Mouse (Mus musculus) forelimb bud, embryonic 11.5 days (tissue): ENCODE measurements around the gene Megf11.
"Not testable (repeated sequence)": the region's sequence is repeated elsewhere in the genome, so short reads cannot be mapped to it uniquely, and the experiment has no call there.

ENCODE experiments used
- DNase-seq: peaks from one replicate; pipeline ENCODE4 v3.0.0-alpha.2; 2012; ENCODE audit warnings: low read depth, low spot score

The Megf11 gene

GRCm38 (mm10) chr9:64466090-64466489 is 80.7 kb downstream of the Megf11 start:
- DNase-seq = no peak

DNA sequence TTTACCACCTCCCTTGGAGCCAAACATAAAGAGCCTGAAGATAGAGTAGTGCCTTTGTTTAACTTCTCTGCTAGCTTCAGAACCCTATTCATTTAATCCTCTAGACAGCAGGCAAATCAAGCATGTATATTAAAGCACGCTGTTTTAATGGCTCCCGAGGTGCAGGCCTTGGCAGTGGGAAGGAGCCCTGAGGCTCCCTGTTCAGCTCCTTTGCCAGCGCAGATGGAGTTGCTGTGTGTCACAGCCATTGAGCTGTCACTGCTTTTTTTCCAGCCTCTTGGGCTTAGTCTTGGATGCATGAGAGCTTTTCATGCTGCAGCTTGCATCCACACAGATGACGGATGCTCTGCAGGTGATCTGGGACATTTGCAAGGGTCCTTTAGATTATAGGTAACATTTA is 81.1 kb downstream of the Megf11 start:
- DNase-seq = no peak

GRCm38 (mm10) chr9:64470806-64471205 is 85.4 kb downstream of the Megf11 start:
- DNase-seq = no peak

DNA sequence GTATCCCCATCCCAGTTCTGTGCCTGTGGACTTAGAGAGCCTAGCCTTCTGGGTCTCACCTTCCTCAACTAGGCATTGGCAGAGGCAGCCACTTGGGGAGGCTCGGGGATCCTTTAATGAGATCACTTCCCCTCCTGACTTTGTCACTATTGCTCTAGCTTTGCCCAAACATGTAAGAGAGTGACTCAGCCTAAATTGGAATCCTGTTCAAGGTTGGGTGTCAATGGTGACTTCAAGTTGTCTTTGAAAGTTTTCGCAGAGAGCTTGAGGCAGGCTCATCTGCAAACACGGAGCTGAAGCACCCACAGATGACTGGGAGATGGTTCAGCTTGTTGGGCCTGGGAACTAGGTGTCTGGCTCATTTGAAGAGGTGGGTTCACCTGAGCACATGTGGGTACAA is 85.9 kb downstream of the Megf11 start:
- DNase-seq = no peak

DNA sequence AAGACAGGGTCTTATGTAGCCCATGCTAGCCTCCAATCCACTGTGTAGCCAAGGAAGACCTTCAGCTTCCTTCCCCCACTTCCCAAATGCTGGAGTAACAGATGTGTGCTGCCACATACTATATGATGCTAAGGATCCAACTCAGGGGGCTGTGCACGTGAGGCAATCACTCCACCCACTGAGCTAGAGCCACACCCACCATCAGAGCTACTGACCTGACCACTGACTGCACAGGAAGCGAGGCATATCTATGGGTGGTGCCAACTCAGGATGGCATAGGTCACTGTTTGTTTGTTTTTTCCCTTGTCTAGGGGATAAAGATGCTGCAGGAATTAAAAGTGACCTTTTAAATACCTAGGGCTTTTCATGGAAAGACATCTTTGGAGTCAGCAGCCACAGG is 86.7 kb downstream of the Megf11 start:
- no peak for DNase-seq

- no peak for DNase-seq
Measured at GRCm38 (mm10) chr9:64472743-64473142, 87.3 kb downstream of the Megf11 start.

DNA sequence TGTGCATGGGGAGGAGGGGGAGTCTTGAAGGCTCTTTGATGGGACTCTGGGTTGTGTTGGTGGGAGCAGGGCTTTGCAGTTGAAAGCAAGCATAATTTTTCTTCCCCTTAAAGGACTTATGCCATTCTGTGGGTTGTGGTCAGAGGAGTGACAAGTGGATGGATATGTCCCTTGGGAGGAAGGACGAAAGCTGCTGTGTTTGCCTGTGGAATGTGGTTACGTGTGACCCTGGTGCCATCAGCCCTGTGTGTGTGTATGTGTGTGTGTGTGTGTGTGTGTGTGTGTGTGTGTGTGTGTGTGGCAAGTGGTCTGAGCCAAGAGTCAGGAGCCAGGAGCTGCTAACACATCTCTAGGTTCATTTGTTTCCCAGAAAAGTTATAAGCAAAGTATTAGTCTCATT is 87.7 kb downstream of the Megf11 start:
- DNase-seq = peak; percentile 67

GRCm38 (mm10) chr9:64473695-64474094 is 88.3 kb downstream of the Megf11 start:
- DNase-seq = no peak

- DNase-seq = no peak
Measured at GRCm38 (mm10) chr9:64474142-64474541, 88.7 kb downstream of the Megf11 start.

- DNase-seq = no peak
Measured at GRCm38 (mm10) chr9:64475942-64476341, 90.5 kb downstream of the Megf11 start.

DNA sequence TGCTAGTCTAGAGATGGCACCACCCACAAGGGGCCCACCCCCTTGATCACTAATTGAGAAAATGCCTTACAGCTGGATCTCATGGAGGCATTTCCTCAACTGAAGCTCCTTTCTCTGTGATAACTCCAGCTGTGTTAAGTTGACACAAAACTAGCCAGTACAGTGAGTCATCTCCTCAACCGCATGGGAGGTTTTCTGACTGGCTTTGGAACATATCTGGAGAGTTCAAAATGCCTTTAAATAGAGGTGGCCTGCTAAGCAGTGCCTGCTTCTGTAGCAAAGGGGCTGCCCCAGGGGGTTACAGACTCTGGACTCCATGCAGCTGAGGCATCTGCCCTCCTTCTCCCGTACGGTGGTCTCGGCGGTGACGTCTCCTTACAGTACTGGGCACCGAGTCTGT is 92.0 kb downstream of the Megf11 start:
- not testable (repeated sequence) for DNase-seq

DNA sequence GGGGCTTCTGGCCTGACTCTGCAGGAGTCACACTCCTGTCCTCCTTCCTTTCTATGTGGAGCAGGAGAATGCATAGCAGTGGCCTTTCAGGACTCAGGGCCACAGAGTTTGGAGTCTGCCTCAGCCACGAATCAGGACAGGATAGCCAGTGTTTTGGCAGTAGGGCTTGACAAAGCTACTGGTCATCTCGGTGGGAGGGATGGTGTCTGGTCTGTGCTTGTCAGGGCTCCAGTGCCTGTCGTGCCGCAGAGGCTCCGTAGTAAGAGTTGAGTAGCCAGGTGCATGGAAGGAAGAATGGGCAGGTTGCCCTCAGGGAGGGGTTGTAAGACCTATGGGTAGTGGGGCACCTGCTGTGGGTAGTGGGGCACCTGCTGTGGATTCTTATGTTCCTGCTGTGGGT is 96.7 kb downstream of the Megf11 start:
- no peak for DNase-seq

DNA sequence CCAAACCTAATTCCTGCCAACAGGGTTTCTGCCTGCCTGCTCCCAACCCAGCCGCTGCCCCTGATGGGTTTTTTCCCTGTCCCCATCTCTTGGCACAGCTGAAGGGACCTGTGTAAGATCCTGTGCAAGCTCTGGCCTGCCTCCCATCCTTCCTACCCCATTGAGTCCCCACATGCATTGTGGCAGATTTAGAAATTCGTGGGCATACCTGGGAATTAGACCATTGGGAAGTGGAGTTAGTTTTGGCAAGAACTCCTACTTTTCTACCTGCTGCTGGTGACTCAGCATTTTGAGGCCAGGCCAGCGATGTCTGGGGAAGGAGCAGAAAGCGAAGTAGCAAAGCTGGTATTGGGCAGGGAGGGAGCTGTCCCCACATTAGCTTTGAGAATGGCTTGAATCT is 102.0 kb downstream of the Megf11 start:
- no peak for DNase-seq

DNA sequence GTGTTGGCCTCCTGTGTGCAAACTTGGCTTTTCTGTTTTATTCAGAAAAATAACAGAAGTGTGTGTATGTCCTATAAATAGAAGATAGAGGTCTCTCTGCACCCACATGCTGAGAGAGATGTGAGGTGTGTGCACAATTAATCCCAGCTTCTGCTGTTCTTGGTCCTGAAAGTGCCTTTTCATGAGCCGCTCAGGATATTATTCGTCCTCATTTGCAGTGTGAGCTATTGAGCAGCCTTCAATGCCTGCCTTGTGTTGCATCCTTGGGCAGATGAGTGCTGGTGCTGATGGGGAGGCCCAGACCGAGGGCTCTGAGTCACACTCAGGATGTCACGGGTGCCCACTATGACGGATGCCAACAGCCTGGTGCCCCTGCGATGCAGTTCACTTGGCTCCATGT is 109.2 kb downstream of the Megf11 start:
- no peak for DNase-seq

DNA sequence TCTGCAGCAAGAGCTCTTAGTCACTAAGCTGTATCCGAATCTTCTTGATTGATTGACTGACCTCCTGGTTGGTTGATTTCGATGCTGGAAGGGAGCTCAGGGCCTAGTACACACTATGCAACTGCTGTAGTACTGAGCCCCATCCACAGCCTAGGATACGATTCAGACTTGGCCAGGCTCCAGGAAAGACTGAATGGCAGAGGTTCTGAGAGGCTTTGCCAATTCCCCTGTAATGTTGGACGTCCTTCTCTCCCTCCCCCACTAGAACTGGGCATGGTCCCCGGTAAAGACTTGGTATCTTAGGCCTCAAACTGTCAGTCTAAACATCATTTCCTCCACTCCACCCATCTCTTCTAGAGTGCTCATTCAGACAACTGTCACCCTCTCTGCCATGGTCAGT is 113.5 kb downstream of the Megf11 start:
- DNase-seq = no peak

DNA sequence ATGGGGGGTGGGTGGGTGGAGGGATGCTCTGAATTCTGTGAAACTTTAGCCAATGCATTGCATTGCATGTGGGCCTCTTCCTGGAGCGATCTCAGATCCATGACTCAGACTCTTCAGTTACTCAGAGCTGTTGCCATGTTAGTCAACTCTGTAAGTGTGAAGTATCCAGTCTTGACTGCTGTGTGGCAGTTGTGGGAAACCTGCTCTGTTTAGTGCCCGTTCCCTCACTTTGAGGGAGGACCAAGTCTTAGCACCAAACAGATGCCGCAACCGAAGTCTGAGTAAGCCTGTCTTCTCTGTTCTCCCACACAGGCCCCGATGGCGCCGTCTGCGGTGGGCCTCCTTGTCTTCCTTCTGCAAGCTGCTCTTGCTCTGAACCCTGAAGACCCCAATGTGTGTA is 115.8 kb downstream of the Megf11 start:
- DNase-seq = no peak

- no peak for DNase-seq
Measured at GRCm38 (mm10) chr9:64503996-64504395, 118.6 kb downstream of the Megf11 start.

- no peak for DNase-seq
Measured at GRCm38 (mm10) chr9:64504456-64504855, 119.0 kb downstream of the Megf11 start.

DNA sequence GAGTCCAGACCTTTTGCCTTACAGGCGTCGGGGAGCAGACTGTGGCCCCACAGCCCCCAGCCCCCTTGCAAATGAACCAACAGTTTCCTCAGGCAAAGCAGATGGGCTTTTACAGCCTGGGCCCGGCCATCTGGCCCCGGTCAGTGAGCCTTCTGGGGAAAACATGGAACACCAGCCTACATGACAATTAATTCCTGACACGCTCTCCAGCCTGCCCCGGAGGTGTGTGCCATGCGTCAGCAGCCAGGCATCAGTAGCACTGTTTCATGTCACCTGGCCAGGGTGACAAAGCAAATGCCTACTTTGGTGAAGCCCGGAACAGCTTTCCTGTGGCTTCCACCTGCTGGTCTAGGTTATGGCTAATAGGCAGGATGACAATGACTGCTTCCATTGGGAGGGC is 119.5 kb downstream of the Megf11 start:
- peak; percentile 54 for DNase-seq

DNA sequence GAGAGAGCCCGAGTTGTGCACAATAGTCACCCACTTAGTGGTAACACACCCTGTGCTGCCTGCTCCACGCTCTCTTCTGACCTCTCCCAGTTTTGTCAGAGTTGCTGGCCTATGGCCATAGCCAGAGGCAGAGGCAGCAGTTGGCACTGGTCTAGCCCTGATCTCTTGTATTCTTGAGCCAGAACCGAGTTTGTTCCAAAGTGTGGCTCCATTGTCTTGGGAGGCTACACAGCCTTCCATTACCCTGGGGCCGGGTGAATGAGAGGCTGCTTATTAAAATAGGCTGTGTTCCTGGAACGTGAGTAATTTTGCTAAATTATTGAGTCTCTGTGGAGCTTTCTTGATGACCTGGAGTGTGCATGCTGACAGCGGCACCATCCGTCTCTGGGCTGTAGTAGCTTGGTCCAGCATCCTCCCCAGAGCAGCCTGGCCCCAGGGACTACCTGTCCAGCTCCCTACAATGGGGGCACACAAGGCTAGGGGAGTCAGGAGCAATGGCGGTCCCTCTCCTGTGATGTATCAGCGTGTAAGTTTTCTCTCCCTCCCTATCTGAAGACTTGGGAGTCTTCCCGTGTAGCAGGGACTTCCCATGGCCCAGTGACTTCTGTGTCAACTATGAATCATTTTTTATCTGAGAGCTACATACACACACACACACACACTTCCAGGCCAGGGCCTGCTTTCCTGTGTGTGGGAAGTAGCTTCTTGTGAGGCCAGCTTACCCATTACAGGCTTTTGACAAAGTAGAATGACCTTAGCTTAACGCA is 121.2 kb downstream of the Megf11 start:
- DNase-seq = no peak

DNA sequence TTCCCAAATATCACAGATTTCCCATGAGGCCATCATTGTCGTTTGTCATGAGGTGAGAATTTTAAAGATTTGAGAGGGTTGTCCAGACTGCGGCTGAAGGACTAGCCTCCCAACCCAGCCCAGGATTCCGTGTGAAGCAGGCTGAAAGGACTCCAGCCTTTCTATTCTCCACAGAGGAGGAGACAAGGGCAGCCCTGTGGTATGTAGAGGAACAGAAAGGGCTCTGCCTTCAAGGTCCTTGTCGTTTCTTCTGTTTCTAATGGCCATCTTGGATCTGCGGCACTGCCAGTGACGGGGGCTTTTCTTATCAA is 121.7 kb downstream of the Megf11 start:
- DNase-seq = no peak

DNA sequence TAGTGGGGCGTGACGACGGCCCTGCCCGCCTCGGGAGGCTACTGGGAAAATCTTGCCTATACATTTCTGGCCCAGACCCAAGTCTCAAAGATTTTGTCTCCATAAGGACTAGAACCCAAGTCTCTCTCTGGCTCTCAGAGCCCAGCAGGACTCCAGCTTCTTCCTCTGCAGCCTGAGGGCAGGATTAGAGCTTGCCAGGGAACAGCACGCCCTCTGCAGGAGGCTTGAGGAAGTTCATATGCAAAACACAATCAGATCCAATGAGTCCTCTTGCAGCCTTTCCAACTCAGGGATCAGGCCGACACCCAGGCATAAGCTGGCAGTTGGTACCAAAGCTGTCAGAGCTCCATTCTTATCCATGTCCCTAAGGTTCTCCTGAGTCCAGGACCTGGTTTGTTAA is 122.6 kb downstream of the Megf11 start:
- peak; percentile 40 for DNase-seq

GRCm38 (mm10) chr9:64514826-64515225 is 129.4 kb downstream of the Megf11 start:
- no peak for DNase-seq
